Mouse (Mus musculus): ENCODE measurements around the gene Ric8a.

The Ric8a gene

GRCm38 (mm10) chr7:140846676-140847075 is 10.1 kb upstream of the Ric8a start:
- no peak for DNase-seq (ENCODE audit: low spot score in 2 of 2)

- DNase-seq (ENCODE audit: low spot score in 2 of 2): no peak
Measured at GRCm38 (mm10) chr7:140847755-140848580, 8.8 kb upstream of the Ric8a start, which contains the start of gene Odf3. TSS of gene Odf3 (plus strand) at chr7:140847805.

GRCm38 (mm10) chr7:140848591-140848990 is 8.2 kb upstream of the Ric8a start:
- DNase-seq (ENCODE audit: low spot score in 2 of 2): no peak

DNA sequence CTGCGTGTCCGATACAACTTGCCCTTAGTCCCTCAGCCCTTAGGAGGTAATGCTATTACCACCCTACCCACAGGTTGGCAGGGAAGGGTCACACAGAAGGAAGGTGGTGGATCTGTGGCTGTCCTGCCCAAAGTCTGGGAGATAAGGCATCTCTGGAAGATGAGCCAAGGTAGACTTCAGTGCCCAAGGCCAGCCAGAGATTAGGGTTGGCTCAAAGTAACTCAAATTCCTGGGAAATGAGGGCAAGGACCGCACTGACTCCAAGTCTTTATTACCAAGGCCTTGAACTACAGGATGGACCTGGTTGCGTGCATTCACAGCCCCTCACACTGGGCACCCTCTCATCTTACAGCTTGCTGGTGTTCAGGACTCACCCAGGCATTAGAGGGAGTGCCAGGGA is 4.8 kb upstream of the Ric8a start:
- DNase-seq (ENCODE audit: low spot score in 2 of 2): no peak

GRCm38 (mm10) chr7:140853386-140853785 is 3.4 kb upstream of the Ric8a start:
- peak in 1 of 2 experiments; percentile 59 for DNase-seq (ENCODE audit: low spot score in 2 of 2)

GRCm38 (mm10) chr7:140854483-140854882 is 2.3 kb upstream of the Ric8a start:
- DNase-seq (ENCODE audit: low spot score in 2 of 2): peak in 1 of 2 experiments; percentile 57

DNA sequence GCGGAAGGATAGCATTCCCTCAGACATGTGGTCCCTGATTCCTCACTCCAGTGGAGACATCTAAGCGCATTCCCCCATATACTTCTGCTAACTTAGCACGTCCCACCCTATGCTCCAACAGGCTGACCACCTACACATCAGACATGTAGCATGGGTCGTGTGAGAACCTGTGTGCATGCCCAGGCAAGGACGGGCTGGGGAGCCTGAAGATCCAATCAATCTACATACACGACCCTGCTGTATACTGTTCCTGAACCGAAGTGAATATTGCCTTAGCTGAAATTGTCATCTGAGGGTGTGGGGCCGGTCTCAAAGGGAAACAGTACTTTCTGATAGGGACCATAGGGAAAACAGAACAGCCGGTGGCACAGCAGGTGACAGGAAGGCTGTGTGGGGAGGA is 1.6 kb upstream of the Ric8a start:
- DNase-seq (ENCODE audit: low spot score in 2 of 2): peak in 1 of 2 experiments; percentile 60

- peak; percentile 75 to 85 for DNase-seq (ENCODE audit: low spot score in 2 of 2)
Measured at GRCm38 (mm10) chr7:140855860-140856784, 635 bp upstream of the Ric8a start, which contains the start of gene Gm45785. TSS of gene Gm45785 (minus strand) at chr7:140856331.

- DNase-seq (ENCODE audit: low spot score in 2 of 2): peak in 1 of 2 experiments; percentile 71
Measured at GRCm38 (mm10) chr7:140857550-140858505, 1.1 kb downstream of the Ric8a start, which contains the start of gene Bet1l. TSS of gene Bet1l (minus strand) at chr7:140857577.

GRCm38 (mm10) chr7:140858746-140859145 is 2.0 kb downstream of the Ric8a start:
- DNase-seq (ENCODE audit: low spot score in 2 of 2): peak in 1 of 2 experiments; percentile 66

- DNase-seq (ENCODE audit: low spot score in 2 of 2): no peak
Measured at GRCm38 (mm10) chr7:140859997-140860396, 3.2 kb downstream of the Ric8a start.

- DNase-seq (ENCODE audit: low spot score in 2 of 2): peak in 1 of 2 experiments; percentile 60
Measured at GRCm38 (mm10) chr7:140860728-140861127, 4.0 kb downstream of the Ric8a start.

GRCm38 (mm10) chr7:140864761-140865160 is 8.0 kb downstream of the Ric8a start:
- no peak for DNase-seq (ENCODE audit: low spot score in 2 of 2)

GRCm38 (mm10) chr7:140874224-140874623 is 17.5 kb downstream of the Ric8a start:
- no peak for DNase-seq (ENCODE audit: low spot score in 2 of 2)

GRCm38 (mm10) chr7:140877364-140877763 is 20.6 kb downstream of the Ric8a start:
- no peak for DNase-seq (ENCODE audit: low spot score in 2 of 2)

- no peak for DNase-seq (ENCODE audit: low spot score in 2 of 2)
Measured at GRCm38 (mm10) chr7:140879355-140879754, 22.6 kb downstream of the Ric8a start.

DNA sequence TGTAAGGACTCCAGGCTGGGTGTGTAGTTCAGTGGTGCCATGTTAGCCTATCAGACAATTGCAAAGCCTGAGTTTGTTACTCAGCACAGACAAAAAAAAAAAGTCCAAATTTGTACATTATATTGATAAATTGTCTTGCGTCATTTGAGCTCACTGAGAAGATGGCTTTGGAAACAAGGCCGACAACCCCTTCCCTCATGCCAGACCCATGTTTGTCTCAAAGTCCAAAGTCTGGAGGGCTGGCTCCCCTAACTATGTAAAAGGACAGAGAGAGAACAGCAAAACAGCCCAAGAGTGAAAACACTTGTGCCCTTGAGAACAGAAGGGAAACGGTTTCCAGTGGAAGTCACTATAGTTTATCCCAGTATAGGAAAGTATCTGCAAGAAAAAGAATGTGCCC is 23.7 kb downstream of the Ric8a start:
- no peak for DNase-seq (ENCODE audit: low spot score in 2 of 2)

GRCm38 (mm10) chr7:140880865-140881515 is 24.2 kb downstream of the Ric8a start:
- DNase-seq (ENCODE audit: low spot score in 2 of 2): no peak

DNA sequence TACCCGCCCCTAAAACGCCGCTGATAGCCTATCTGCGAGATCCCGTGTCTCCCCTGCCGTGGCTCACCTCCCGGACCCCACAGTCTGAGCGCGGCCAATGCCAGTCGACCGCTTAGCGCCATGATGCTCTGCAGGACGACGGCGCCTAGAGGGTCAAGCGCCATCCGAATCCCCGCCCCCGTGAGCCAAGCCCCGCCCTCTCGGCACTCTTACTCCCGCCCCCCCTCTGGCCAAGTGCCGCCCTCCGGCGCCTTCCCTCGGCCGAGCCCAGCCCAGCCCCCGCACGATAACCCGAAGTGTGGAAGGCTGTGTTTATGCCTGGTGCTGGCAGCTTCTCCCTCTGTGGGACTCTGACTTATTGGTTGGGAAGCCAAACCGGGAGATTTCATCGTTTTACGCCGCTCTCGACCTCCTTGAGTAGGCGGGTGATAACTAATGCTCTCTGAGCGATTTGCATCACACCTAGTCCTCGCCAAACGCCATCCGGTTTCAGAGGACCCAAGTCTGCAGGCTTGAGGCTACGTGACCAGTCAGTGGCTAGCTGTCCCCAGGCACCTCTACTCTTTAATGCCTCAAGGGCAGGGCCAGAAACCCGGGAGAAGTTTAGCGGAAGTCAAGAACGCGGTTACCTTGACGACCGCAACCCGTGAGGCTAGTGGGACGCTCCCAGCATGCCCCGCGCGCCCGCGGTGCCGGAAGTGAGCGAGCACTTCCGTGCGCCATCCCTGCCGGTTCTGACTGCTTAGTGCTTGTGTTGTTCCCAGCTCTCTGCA is 25.1 kb downstream of the Ric8a start, which contains the start of the genes Psmd13 and Sirt3:
Gene Psmd13, plus strand, starts transcription at position 273 of the 773 bp plus-strand sequence.
Gene Sirt3, minus strand, starts transcription at position 614 of the 773 bp plus-strand sequence.
- DNase-seq (ENCODE audit: low spot score in 2 of 2): peak; percentile 93 to 97

DNA sequence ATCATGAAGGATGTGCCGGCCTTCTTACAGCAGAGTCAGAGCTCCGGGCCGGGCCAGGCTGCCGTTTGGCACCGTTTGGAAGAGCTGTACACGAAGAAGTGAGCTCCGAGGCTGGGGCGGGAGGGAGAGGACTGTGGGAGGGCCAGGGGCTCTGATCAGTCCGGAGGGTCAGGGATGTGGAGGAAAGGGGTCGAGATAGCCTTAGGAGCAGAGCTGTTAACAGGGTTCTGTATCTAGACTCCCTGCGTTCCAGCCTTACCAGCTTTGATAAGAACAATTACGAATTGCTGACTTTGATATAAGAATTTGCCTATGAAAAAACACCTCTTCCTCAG is 25.7 kb downstream of the Ric8a start:
- DNase-seq (ENCODE audit: low spot score in 2 of 2): no peak

All from spleen, postnatal 4 days (tissue).